Mouse (Mus musculus) gastrocnemius, adult 18-20 months (tissue): ENCODE measurements around the gene Ntn1. TPM values are rescaled to one million over a fixed set of nuclear protein-coding genes. Genes with fewer than 3 reads are reported as not detected.

ENCODE experiments used
- DNase-seq: peaks from one replicate; pipeline ENCODE4 v3.0.0; 2021; ENCODE audit warnings: low spot score
- total RNA-seq, 2 experiments: library from RNA; stranded (reverse); gene quantifications; 2 replicates each; pipeline ENCODE4 v1.2.3; 2021

Ntn1 gene
- total RNA-seq, 2 experiments from 2014 or later, result 3.4 to 7.0 TPM

DNA sequence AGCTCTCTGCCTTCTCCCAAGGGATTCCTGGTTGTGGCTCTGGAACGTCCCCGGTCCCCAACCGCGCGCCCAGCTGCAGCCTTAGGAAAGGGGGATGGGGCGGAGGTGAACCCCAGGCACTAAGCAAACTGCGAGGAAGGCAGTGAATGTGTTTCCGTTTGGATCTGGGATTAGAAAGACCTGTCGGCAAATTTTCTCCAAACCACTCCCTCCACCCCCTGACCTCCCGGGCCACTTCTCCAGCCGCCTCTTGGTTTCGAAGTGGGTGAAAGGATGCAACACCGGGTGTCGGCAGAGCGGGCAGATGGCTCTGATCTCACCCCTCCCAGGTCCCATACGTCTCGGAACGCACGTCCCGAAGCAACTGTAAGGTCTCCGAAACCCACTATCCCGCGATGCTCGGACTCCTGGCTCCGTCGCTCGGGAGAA lies 16.0 kb downstream of the Ntn1 start:
- DNase-seq, result no peak

DNA sequence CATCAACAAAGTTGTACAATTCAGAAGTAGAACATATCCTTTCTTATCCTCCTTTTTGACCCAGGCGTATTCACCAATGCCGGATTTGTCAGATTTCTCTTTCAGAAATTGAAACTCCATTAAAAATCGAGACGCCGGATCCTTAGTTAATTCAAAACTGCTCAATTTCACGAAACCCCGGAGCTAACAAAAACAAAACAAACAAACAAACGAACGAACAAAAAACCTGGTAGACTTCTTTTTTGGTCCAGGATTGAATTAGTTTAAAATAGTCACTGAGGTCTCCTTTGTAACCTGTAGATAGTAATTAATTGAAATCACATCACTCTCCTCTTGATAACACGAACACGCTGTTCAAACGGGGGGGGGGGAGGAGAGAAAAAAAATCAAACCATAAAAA lies 16.5 kb downstream of the Ntn1 start:
- no peak for DNase-seq

DNA sequence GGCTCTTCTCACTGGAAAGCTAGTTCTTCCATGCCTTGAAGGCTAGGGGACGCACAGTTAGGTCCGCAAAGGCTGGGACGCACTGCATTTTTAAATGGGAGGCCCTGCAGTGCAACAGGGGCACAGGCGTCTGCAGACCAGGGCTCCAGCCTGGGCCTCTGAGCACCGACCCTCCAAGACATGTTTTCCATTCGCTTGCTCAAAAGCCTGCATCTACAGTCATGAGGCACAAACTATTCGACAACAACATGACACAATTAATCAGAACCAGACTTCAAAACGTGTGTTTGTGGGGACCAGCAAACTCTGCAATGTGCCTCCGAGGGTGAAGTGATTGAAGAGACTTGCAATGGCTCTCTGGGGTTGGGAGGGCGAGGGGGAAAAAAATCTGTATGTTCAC lies 17.1 kb downstream of the Ntn1 start:
- DNase-seq, result no peak

DNA sequence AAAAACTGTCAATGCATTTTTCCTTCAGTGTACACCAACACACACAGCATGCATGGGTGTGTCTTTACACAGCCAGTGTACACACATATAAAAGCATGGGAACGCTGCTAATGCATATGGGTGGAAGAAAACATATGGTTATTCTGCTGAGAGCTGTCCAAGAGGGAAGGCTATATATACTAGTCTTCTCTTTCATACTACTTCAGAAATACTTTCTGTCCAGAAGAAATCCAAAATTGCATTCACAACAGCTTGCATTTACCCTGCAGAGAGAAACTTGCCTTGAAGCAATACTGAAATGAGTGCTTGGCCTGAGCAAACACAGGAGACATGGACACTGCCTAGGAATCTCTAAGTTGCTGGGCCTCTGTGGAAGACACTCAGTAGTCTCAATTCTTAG lies 18.8 kb downstream of the Ntn1 start:
- no peak for DNase-seq

GRCm38 (mm10) chr11:68381318-68381717 lies 19.3 kb downstream of the Ntn1 start:
- DNase-seq, result no peak

- DNase-seq, result no peak
Observed at GRCm38 (mm10) chr11:68378946-68379764, 21.5 kb downstream of the Ntn1 start.

- DNase-seq, result no peak
Observed at GRCm38 (mm10) chr11:68378419-68378818, 22.2 kb downstream of the Ntn1 start.

DNA sequence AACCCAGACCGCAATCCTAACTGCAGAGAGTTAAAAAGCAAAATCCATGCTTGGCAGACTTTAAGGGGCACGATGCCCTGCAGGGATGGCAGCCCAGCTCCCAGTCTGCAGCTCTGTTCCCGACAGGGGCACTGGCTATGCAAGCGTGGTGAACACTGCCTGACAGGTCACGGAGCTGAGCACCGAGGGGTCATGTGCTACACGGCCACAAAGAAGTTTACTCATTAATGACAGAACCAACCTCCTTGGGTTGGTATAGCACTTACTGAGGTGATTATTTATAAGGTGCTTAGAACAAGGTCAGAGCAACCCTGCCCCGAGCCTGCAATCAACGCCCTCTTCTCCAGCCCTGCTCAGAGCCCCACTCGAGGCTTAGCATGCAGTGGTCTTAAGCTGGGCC lies 27.5 kb downstream of the Ntn1 start:
- DNase-seq, result no peak

DNA sequence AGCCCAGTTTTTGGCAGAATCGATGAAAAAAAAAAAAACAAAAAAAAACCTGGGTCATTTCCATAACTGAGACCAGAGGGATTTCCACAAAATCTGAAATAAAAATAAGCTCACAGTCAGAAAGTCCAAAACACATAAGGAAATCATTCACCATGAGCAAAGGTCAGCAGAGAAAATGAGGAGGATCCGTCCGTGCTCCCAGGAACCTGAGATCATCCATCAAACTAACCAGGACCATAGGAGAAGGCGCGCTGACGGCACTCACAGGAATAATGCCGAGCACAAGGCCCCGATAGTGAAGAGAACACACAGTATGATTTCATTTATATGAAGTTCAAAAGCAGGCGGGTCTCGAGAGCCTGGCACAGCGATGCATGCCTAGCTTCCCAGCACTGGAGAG lies 29.0 kb downstream of the Ntn1 start:
- DNase-seq, result no peak

- DNase-seq, result no peak
Observed at GRCm38 (mm10) chr11:68356901-68357300, 43.7 kb downstream of the Ntn1 start.

- DNase-seq, result no peak
Observed at GRCm38 (mm10) chr11:68355561-68355960, 45.1 kb downstream of the Ntn1 start.

- DNase-seq, result no peak
Observed at GRCm38 (mm10) chr11:68354848-68355247, 45.8 kb downstream of the Ntn1 start.

- no peak for DNase-seq
Observed at GRCm38 (mm10) chr11:68352236-68352635, 48.4 kb downstream of the Ntn1 start.

DNA sequence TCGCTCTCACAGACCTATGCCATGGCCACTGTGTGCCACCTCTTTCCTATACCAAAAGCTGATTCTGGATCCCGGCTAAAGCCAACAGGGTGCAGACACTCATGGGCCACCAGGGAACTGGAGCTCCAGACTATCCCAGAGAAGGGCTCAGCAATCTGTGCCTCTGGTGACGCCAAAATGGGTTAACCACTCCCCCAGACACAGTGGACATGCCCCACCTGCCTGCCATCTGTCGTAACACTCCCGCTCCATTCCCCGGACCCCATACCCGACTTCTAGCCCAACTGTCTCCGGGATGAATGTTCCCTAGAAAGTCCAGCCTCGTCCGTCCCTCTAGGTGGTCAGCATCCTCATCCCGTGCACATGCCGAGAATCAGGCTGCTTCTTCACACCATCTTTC lies 51.8 kb downstream of the Ntn1 start:
- no peak for DNase-seq

- no peak for DNase-seq
Observed at GRCm38 (mm10) chr11:68348083-68348482, 52.5 kb downstream of the Ntn1 start.

GRCm38 (mm10) chr11:68347508-68347907 lies 53.1 kb downstream of the Ntn1 start:
- no peak for DNase-seq

- DNase-seq, result no peak
Observed at GRCm38 (mm10) chr11:68346099-68346498, 54.5 kb downstream of the Ntn1 start.

- DNase-seq, result peak; percentile 40
Observed at GRCm38 (mm10) chr11:68344221-68344620, 56.4 kb downstream of the Ntn1 start.

DNA sequence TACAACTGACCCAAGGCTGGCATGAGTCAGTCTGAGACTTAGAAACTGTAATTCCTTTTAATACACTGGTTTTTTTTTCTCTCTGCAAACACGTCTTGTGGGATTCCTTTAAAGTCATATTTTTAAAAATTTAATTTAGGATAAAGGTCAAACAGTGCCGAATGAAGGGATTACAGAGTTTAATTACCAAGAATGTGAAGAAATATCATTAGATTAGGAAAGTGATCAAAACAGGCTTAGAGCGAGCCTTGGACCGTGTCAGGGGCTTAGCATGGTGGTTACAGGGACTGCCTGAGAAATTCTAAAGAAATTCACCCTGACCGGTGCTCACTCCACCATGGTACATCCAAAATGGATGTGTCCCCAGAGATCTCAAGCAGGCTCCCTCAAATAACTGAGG lies 57.9 kb downstream of the Ntn1 start:
- DNase-seq, result no peak

GRCm38 (mm10) chr11:68342003-68342400 lies 58.6 kb downstream of the Ntn1 start:
- DNase-seq, result peak; percentile 43

DNA sequence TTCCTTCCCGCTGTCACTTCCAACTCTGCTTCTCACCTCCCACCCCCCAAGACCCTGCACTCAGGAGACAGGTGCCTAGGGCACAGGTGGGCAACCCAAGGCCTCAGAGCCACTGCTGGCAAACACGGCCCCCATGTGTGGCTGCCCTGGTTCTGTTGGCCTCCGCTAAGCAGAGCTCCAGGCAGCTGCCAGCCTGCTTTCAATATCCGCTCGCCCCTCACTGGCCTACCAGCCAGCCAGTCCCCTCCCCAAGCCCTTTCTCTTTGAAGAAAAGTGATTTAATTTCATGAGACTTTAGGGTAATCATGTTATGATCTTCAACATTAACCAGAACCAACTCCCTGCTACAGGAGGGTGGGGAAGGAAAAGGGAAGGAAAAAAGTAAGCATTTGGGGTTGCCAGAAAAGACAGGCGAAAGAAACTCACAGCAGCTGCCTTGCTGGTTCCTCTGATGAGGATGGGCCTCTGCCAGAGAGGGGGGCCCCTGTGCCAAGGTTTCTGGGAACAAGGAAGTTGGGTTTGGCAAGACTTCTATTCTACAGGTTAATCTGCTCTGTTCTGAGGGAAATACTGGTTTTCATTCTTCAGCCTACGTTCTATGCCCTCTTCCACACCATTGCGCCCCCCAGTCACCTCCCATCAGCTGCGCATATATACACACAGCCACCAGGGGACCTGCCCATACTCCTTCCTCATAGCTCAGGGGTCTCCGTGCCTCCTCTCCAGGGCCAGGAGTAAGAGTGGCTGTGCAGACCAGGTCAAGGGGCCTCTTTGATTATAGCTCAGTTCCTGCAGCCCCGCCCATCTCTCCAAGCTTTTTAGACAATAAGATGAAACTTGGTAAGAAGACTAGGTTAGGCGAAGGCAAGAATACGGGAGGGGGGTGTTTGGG lies 59.3 kb downstream of the Ntn1 start:
- DNase-seq, result peak; percentile 59

GRCm38 (mm10) chr11:68340366-68340765 lies 60.3 kb downstream of the Ntn1 start:
- DNase-seq, result no peak

DNA sequence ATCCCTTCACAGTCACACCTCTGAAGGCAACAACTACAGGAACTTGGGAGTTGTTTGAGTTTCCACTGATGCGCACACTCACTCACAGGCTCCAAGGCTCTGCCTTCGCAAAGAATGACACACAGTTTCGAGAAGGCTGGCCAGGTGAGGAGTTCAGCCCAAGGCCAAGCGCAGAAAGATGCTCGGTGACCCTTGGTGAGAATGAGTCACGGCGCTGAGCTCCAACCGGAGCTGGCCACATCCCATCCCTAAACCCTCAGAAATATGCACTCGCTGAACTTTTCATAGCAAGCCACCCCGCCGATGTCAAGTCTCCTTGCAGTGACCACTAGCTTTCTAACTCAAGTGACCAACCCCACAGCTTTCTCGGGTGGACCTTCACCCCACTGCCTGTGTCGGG lies 60.8 kb downstream of the Ntn1 start:
- peak; percentile 41 for DNase-seq
